Mouse (Mus musculus): Measurements from ENCODE around the gene Myoz2. TPM values are rescaled to one million over a fixed set of nuclear protein-coding genes. Genes with fewer than 3 reads are reported as not detected.

The Myoz2 gene
- not detected for polyA plus RNA-seq (2015; fragmentation: Illumina TruSeq; extraction: RNeasy Lipid Tissue Mini Kit (QIAGEN cat#74804); ENCODE audit: insufficient read depth, low read depth, low replicate concordance)

DNA sequence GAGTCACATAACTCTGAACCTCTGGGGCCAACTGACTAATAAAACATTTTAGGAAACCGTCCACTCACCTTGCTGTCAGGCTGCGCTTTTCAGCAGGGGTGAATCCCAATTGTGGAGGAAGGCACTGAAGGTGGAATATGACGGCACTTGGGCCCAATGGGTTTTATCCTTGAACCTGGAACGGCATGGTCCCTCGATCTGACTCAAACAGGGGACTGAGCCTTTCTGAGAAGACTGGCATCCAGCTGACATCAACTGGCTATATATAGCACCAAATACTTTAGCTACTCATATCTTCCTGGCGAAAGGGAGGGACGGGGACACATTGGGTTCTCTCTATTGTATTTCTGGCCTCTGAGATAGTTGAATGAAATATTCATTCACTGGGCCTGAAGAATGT is at the start of gene Myoz2:
Myoz2 (minus strand) TSS at position 264 of the 400 bp plus-strand sequence.

DNA sequence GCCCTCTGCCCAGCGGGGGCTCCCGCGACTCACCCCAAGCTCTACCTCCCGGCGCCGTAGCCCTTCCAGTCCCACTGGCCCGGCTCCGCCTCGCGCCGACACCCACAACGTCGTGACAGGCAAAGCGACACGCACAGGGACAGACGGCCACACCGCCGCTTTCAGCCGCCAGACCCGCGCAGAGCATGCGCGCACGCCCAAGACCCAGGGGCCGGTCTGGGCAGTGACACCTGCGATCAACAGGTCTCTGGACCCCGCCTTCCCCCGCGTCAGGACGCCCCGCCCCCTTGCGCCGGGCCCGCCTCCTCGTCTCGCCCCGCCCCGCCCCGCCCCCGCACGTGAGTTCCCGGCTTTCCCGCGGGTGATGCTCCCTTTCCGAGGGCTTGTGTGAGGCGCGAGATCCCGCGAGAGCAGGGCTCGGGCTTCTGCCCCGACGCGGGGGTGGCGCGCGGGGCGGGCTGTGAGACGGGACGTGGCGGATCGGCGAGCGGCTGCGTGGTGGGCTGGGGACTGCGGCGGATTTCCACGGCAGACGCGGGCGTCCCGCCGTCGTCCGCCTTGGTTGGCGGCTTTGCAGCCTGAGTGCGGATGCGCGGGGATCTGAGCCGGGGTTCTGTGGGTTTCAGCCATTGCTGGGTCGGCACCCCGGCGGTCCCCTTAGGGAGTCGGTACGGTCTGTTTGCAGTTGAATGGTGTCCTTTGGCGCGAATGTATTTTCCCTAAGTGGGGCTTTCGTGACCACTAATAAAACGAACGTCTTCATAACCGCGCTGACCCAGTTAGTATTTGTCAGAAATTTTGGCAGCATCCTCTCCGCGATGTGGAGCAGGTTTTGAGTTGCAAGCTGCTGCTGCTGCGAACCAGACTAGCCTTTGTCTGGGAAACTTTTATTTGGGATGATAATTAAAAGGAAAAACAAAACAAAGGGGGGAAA is 50.3 kb downstream of the Myoz2 start, which contains the start of gene Usp53:
Usp53 (minus strand) TSS at position 262 of the 934 bp plus-strand sequence.

Other genes starting within 250 kb of the Myoz2 start
- not detected for gene Fabp2, start 139.9 kb downstream of the Myoz2 start, polyA plus RNA-seq (2015; fragmentation: Illumina TruSeq; extraction: RNeasy Lipid Tissue Mini Kit (QIAGEN cat#74804); ENCODE audit: insufficient read depth, low read depth, low replicate concordance)
- gene Gm10959, start 115.7 kb downstream of the Myoz2 start, polyA plus RNA-seq (2015; fragmentation: Illumina TruSeq; extraction: RNeasy Lipid Tissue Mini Kit (QIAGEN cat#74804); ENCODE audit: insufficient read depth, low read depth, low replicate concordance) = not detected
- gene 1810037I17Rik, start 110.8 kb downstream of the Myoz2 start, polyA plus RNA-seq (2015; fragmentation: Illumina TruSeq; extraction: RNeasy Lipid Tissue Mini Kit (QIAGEN cat#74804); ENCODE audit: insufficient read depth, low read depth, low replicate concordance) = 11.5 TPM
- 4.7 TPM for gene Usp53, start 50.5 kb downstream of the Myoz2 start, polyA plus RNA-seq (2015; fragmentation: Illumina TruSeq; extraction: RNeasy Lipid Tissue Mini Kit (QIAGEN cat#74804); ENCODE audit: insufficient read depth, low read depth, low replicate concordance)
- 5.5 TPM for gene Synpo2, start 201.1 kb upstream of the Myoz2 start, polyA plus RNA-seq (2015; fragmentation: Illumina TruSeq; extraction: RNeasy Lipid Tissue Mini Kit (QIAGEN cat#74804); ENCODE audit: insufficient read depth, low read depth, low replicate concordance)
- 22.0 TPM for gene Sec24d, start 232.4 kb upstream of the Myoz2 start, polyA plus RNA-seq (2015; fragmentation: Illumina TruSeq; extraction: RNeasy Lipid Tissue Mini Kit (QIAGEN cat#74804); ENCODE audit: insufficient read depth, low read depth, low replicate concordance)

Measured in pancreas, adult 10 weeks (tissue).